Mouse (Mus musculus): ENCODE measurements around the gene Hacl1. TPM values are rescaled to one million over a fixed set of nuclear protein-coding genes. Genes with fewer than 3 reads are reported as not detected.

Hacl1 gene
- polyA plus RNA-seq, 1 experiment from 2014 or later, result 7.8 TPM

- WGBS, result 70% methylated on average over 3 of the region's 3 CpGs
- no peak for DNase-seq (ENCODE audit: low spot score)
- no peak overlapping the region for H3K27ac ChIP-seq
- no peaks in the 10 kb centered on the region for H3K27me3 ChIP-seq (ENCODE audit: insufficient read depth, poor library complexity, severe bottlenecking)
- H3K36me3 ChIP-seq, result no peaks in the 10 kb centered on the region
- H3K4me3 ChIP-seq, result no peak overlapping the region
- H3K4me1 ChIP-seq, result peaks cover 15% of the 10 kb centered on the region
- H3K9me3 ChIP-seq, result no peaks in the 10 kb centered on the region
Measured at GRCm38 (mm10) chr14:31644931-31645547, 4.0 kb upstream of the Hacl1 start.

GRCm38 (mm10) chr14:31644183-31644830, 3.2 kb upstream of the Hacl1 start:
- no peak overlapping the region for H3K4me3 ChIP-seq
- H3K36me3 ChIP-seq, result no peaks in the 10 kb centered on the region
- no peaks in the 10 kb centered on the region for H3K9me3 ChIP-seq
- H3K4me1 ChIP-seq, result peaks cover 18% of the 10 kb centered on the region
- H3K27me3 ChIP-seq (ENCODE audit: insufficient read depth, poor library complexity, severe bottlenecking), result no peaks in the 10 kb centered on the region
- 89% methylated on average over 5 of the region's 5 CpGs for WGBS
- no peak overlapping the region for H3K27ac ChIP-seq
- no peak for DNase-seq (ENCODE audit: low spot score)

DNA sequence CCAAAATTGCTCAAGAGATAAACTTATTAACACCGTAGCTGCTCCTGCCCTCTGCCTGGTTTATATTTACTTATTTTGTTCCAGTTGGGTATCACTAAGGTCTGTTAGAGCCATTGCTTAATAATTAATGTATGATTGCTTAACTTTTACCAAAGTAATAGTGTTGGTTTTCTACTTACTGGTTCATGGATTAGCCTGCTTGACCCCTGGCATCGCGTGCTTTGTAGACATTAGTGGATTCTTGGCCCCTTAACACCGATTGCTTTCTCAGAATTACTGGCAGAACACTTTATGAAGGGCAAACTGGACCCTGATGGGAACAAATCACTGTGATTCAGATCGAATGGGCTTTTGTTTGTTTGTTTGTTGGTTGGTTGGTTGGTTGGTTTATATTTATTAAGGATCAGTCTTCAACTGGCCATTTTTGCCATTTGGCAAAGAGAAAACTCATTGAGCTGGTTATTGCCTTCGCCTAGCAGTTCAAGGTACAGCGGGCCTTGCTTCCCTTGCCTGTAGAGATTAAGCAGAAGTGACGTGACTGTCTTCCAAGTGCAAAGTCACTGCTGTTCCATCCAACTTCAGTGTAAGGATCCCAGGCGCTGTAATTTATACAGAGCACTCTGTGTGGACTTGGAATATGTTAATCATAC, 545 bp upstream of the Hacl1 start:
- H3K27ac ChIP-seq, result peak overlapping the region; percentile 94
- whole genome bisulfite sequencing, result 64% methylated on average over 9 of the region's 9 CpGs
- H3K27me3 ChIP-seq (ENCODE audit: insufficient read depth, poor library complexity, severe bottlenecking), result no peaks in the 10 kb centered on the region
- no peaks in the 10 kb centered on the region for H3K36me3 ChIP-seq
- peak overlapping the region; percentile 73 for H3K4me3 ChIP-seq
- no peak for DNase-seq (ENCODE audit: low spot score)
- no peaks in the 10 kb centered on the region for H3K9me3 ChIP-seq
- H3K4me1 ChIP-seq, result peaks cover 18% of the 10 kb centered on the region

DNA sequence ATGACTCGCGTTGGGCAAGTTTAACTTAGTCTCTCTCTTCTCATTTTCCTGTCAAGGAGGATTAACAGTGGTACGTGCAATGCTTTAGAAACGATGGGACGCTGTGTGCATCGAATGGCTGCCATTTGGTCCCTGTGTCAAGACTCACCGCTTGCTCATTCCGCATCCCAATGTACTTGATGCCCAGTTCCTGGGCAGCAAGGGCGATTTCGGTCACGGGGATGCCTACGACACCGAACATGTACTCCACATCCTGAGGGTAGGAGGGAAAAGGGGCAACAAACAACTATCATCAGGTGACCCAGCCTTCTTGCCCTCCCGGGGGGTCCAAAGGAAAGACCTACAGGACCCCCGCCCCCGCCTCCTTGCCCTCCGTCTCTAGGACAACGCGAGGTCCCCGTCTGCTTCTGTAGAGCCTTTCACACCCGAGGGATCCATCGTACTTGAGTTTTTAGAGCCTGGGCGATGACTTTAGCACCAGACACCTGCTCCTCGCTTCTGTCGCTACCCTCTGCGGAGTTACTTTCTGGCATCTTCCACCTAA, 668 bp downstream of the Hacl1 start, which contains the start of gene Gm49387:
TSS of gene Gm49387 (minus strand) at position 533 of the 544 bp plus-strand sequence.
- DNase-seq (ENCODE audit: low spot score), result no peak
- peak within 1 kb of the TSS; percentile 94 for H3K27ac ChIP-seq
- H3K4me1 ChIP-seq, result peaks cover 18% of the 10 kb centered on the region
- H3K9me3 ChIP-seq, result no peaks in the 10 kb centered on the region
- peak within 1 kb of the TSS; percentile 73 for H3K4me3 ChIP-seq
- no peaks in the 10 kb centered on the region for H3K36me3 ChIP-seq
- WGBS, result 6% methylated on average over 26 of the region's 26 CpGs
- H3K27me3 ChIP-seq (ENCODE audit: insufficient read depth, poor library complexity, severe bottlenecking), result no peaks in the 10 kb centered on the region

- H3K9me3 ChIP-seq, result no peaks in the 10 kb centered on the region
Measured at GRCm38 (mm10) chr14:31630677-31631076, 10.4 kb downstream of the Hacl1 start.

GRCm38 (mm10) chr14:31622748-31623147, 18.3 kb downstream of the Hacl1 start:
- Histone ChIP-seq H3K36me3 (no peaks in the 10 kb centered on the region), H3K27ac (no peak overlapping the region), H3K9me3 (no peaks in the 10 kb centered on the region), H3K4me3 (no peak overlapping the region), H3K27me3 (ENCODE audit: insufficient read depth, poor library complexity, severe bottlenecking) (no peaks in the 10 kb centered on the region), H3K4me1 (no peaks in the 10 kb centered on the region)
- no peak for DNase-seq (ENCODE audit: low spot score)
- WGBS, result 83% methylated on average over 12 of the region's 12 CpGs

More at GRCm38 (mm10) chr14:31630677-31631076, 10.4 kb downstream of the Hacl1 start:
- H3K36me3 ChIP-seq, result 0 out of 2 replicates have a peak, but pooled peaks cover 2% of the 10 kb centered on the region
- H3K27ac ChIP-seq, result no peak overlapping the region
- no peaks in the 10 kb centered on the region for H3K4me1 ChIP-seq
- 77% methylated on average over 7 of the region's 7 CpGs for WGBS
- H3K27me3 ChIP-seq (ENCODE audit: insufficient read depth, poor library complexity, severe bottlenecking), result no peaks in the 10 kb centered on the region
- H3K4me3 ChIP-seq, result no peak overlapping the region
- DNase-seq (ENCODE audit: low spot score), result no peak

GRCm38 (mm10) chr14:31620591-31621223, 20.4 kb downstream of the Hacl1 start:
- WGBS, result 80% methylated on average over 9 of the region's 9 CpGs
- H3K27me3 ChIP-seq (ENCODE audit: insufficient read depth, poor library complexity, severe bottlenecking), result no peaks in the 10 kb centered on the region
- H3K36me3 ChIP-seq, result no peaks in the 10 kb centered on the region
- no peaks in the 10 kb centered on the region for H3K4me1 ChIP-seq
- H3K27ac ChIP-seq, result no peak overlapping the region
- DNase-seq (ENCODE audit: low spot score), result no peak
- no peak overlapping the region for H3K4me3 ChIP-seq
- H3K9me3 ChIP-seq, result no peaks in the 10 kb centered on the region

DNA sequence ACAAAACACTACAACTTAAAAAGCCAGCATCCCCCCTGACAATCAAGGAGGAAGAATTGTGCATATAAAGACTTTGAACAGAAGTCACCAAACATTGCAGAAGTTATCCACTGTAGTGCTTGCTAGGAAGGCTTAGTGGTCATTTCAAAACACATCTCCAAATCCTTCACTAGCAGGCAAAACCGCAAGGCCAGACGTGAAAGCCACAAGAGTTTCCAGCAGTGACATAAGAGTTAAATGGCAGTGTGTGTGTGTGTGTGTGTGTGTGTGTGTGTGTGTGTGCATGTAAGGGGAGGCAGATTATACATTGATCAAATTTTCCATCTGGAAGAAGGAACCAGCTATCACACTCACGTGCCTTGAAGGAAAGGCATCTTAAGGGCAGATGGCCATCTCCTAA, 23.1 kb downstream of the Hacl1 start:
- H3K9me3 ChIP-seq, result no peaks in the 10 kb centered on the region
- DNase-seq (ENCODE audit: low spot score), result no peak
- H3K4me3 ChIP-seq, result no peak overlapping the region
- H3K36me3 ChIP-seq, result 0 out of 2 replicates have a peak, but pooled peaks cover 2% of the 10 kb centered on the region
- WGBS, result 63% methylated on average over 3 of the region's 3 CpGs
- H3K27ac ChIP-seq, result no peak overlapping the region
- no peaks in the 10 kb centered on the region for H3K4me1 ChIP-seq
- no peaks in the 10 kb centered on the region for H3K27me3 ChIP-seq (ENCODE audit: insufficient read depth, poor library complexity, severe bottlenecking)

DNA sequence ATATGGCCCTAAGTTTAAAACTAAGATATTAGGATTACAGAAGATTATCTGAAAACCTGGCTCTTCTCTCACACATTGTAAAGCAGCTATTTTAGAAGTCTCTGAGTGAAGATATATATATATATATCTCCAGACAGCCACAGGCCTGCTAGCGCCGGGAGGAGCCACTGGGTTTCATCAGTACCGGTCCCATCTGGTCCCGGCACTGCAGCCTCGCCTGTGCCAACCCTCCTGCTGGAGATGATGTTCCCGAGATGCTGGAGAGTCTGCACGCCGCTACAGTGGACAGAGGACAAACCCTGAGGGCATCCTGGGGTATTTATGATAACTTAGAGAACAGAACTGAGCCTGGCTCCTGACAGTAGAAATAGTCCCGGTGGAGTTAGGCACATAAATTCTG, 23.9 kb downstream of the Hacl1 start:
- no peak overlapping the region for H3K27ac ChIP-seq
- H3K36me3 ChIP-seq, result 0 out of 2 replicates have a peak, but pooled peaks cover 2% of the 10 kb centered on the region
- 85% methylated on average over 9 of the region's 9 CpGs for WGBS
- no peaks in the 10 kb centered on the region for H3K9me3 ChIP-seq
- H3K4me1 ChIP-seq, result no peaks in the 10 kb centered on the region
- H3K4me3 ChIP-seq, result no peak overlapping the region
- H3K27me3 ChIP-seq (ENCODE audit: insufficient read depth, poor library complexity, severe bottlenecking), result no peaks in the 10 kb centered on the region
- no peak for DNase-seq (ENCODE audit: low spot score)

DNA sequence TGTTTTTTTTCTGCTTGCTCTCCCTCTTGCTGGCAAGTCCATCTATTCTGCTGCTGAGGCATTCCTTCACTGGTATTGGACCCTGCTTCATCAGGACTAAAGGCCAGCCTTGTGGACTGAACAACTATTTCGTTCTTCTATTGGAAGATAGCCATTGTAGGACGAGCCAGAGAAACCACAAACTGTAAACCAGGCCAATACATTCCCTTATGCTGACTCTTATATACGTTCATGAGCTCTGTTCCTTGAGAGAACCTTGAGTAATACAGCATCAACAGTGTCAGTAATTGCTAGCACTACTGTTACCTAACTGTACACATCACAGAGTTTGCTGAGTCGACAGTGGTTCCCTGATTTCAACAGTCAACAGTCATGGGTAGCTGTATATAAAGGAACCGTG, 27.4 kb downstream of the Hacl1 start:
- Histone ChIP-seq H3K27me3 (ENCODE audit: insufficient read depth, poor library complexity, severe bottlenecking) (no peaks in the 10 kb centered on the region), H3K36me3 (0 out of 2 replicates have a peak, but pooled peaks cover 2% of the 10 kb centered on the region), H3K4me3 (no peak overlapping the region), H3K27ac (no peak overlapping the region), H3K4me1 (no peaks in the 10 kb centered on the region), H3K9me3 (no peaks in the 10 kb centered on the region)
- DNase-seq (ENCODE audit: low spot score), result no peak
- 78% methylated on average over 5 of the region's 5 CpGs for WGBS

- 0 out of 2 replicates have a peak, but pooled peaks cover 2% of the 10 kb centered on the region for H3K36me3 ChIP-seq
- 61% methylated on average over 4 of the region's 4 CpGs for WGBS
- H3K9me3 ChIP-seq, result no peaks in the 10 kb centered on the region
- no peak for DNase-seq (ENCODE audit: low spot score)
- no peak overlapping the region for H3K4me3 ChIP-seq
- no peaks in the 10 kb centered on the region for H3K4me1 ChIP-seq
- H3K27me3 ChIP-seq (ENCODE audit: insufficient read depth, poor library complexity, severe bottlenecking), result no peaks in the 10 kb centered on the region
- no peak overlapping the region for H3K27ac ChIP-seq
Measured at GRCm38 (mm10) chr14:31611986-31612385, 29.1 kb downstream of the Hacl1 start.

DNA sequence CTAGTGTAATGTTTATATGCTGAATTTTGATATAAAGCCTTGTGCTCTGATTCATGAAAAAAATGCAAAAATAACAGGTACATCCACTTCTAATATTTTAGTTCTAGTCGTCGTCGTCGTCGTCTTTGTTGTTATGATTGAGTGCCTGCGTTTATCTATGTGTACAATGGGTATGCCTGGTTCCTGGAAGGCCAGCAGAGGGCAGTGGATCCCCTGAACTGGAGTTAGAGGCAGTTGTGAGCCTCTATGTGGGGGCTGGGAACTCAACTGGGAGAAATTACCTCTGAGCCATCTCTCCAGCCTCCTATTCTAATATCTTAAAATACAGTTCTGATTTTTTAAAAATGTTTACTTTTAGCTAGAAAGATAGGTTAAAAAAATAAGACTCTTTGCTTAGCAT, 35.6 kb downstream of the Hacl1 start:
- 50% methylated on average over 6 of the region's 6 CpGs for WGBS
- Histone ChIP-seq H3K27me3 (ENCODE audit: insufficient read depth, poor library complexity, severe bottlenecking) (no peaks in the 10 kb centered on the region), H3K36me3 (no peaks in the 10 kb centered on the region), H3K27ac (no peak overlapping the region), H3K4me3 (no peak overlapping the region), H3K9me3 (no peaks in the 10 kb centered on the region), H3K4me1 (no peaks in the 10 kb centered on the region)
- no peak for DNase-seq (ENCODE audit: low spot score)
